In genomic region chr3:101506970-101507702, GRCm38 (mm10) we compare ENCODE assay signal across 8 mouse cellular contexts.
DNase-seq lines count a peak whose midpoint lies in the region; ATAC-seq lines count a peak whose summit lies in the region.

No protein-coding gene starts in this region.

- 81% methylated on average over 13 of the region's 14 CpGs for WGBS in forebrain, embryonic 15.5 days

- ATAC-seq in cerebellum, adult (ENCODE audit: insufficient number of reproducible peaks, low FRiP score, low TSS enrichment) = no peak
- no peak for ATAC-seq in forebrain, embryonic 15.5 days (replicated peaks)

- peak; percentile 29 for DNase-seq in cerebellum, adult 8-10 months
- DNase-seq in heart, adult 18-20 months = peak; percentile 81 to 89
- peak; percentile 81 to 83 for DNase-seq in kidney, adult 8-10 months
- DNase-seq in lung, postnatal 14 days = peak; percentile 71
- DNase-seq in Muller cell, postnatal 12 days (ENCODE audit: inconsistent ontology term) = no peak
- DNase-seq in B cell, adult 2 months = no peak

- H3K36me3 ChIP-seq in forebrain, embryonic 15.5 days = no peaks in the 10 kb centered on the region

- peaks cover 8% of the 10 kb centered on the region for H3K4me1 ChIP-seq in forebrain, embryonic 15.5 days

- H3K9ac ChIP-seq in forebrain, embryonic 15.5 days (replicated peaks) = no peak overlapping the region

- H3K27me3 ChIP-seq in forebrain, embryonic 15.5 days = no peaks in the 10 kb centered on the region

- H3K4me3 ChIP-seq in forebrain, embryonic 15.5 days = no peak overlapping the region

- no peaks in the 10 kb centered on the region for H3K9me3 ChIP-seq in forebrain, embryonic 15.5 days

- H3K4me2 ChIP-seq in forebrain, embryonic 15.5 days (replicated peaks) = no peak overlapping the region

- H3K27ac ChIP-seq in forebrain, embryonic 15.5 days (replicated peaks) = no peak overlapping the region

Comparison
In these comparisons a context has a peak if more than half of its experiments do, and no peak if none do; other contexts are left out.
1. DNase-seq: peak in cerebellum, adult 8-10 months (single experiment), heart, adult 18-20 months (2 of 2), kidney, adult 8-10 months (2 of 2) and lung, postnatal 14 days (single experiment); none in Muller cell, postnatal 12 days (single experiment) and B cell, adult 2 months (0 of 2).